Mouse (Mus musculus) ES-Bruce4 (cell line): ENCODE results near the gene Prss53.

Source experiments
- CTCF ChIP-seq: IDR thresholded peaks from one replicate; pipeline ENCODE4 v1.8.1; 2011; ENCODE audit warnings: low read depth, low read length
- EP300 ChIP-seq: IDR thresholded peaks from 2 replicates; pipeline ENCODE4 v1.6.1; 2011; ENCODE audit warnings: low read depth, low read length; ENCODE audit not compliant: insufficient read depth
- POLR2A ChIP-seq: IDR thresholded peaks from one replicate; pipeline ENCODE4 v1.8.1; 2011; ENCODE audit warnings: low read length; ENCODE audit not compliant: insufficient read depth

DNA sequence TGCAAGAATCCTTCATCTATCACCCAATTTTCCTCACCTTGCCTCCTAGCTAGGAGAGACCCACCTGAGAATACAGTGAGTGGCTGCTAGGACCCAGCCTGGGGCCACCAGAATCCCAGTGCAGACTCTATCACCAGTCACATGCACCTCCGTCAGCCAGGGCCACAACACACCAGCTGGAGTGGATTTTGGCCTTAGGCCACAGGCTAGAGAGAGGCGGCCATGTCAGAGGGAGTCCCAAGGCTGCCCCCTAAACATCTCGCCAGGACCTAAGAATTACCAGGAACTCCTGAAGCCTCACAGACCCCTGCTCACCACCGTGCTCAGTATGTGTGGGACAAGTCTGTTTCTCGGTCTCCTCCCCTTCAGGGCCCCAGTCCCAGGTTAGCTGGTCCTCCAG lies 43.3 kb upstream of the Prss53 start:
- TF ChIP-seq EP300 (no peak), POLR2A (no peak), CTCF (no peak)
